ENCODE assay signal across 8 mouse cellular contexts in the genomic region with DNA sequence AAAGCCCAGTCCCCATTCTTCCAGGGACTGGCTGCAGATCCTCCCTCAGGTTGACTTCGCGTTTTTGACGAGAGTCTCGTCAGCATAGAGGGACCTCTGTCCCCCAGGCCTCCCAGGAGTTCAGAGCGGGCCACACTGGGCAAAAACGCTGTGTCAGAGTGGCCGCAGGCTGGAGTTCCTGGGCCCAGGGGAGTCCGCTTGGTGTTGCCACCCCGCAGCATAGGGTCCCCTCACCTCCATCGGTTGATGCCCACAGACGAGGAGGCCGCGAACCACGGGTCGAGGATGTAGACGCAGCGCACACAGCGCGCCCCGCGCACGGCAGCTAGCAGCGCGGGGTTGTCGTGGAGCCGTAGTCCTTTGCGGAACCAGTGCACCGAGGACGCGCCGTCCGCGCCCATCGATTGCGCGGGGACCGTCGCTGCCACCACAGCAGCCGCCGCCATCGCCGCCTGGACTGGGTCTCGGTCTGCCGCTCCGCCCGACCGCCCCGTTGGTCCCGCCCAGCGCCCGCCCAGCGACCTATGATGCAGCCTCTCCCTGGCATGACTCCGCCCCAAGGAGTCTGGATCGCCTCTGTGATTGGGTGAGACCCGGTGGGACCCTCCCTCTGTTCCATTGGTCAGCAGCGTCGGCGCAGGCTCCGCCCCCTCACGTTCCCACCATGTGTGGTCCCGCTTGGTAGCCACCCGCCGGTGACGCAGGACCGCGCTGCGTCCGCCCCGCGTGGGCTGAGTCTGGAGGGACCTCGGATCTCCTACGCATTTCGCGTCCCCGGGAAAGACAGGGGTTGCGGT. TPM values are rescaled to one million over a fixed set of nuclear protein-coding genes. Genes with fewer than 3 reads are reported as not detected.
DNase-seq lines count a peak whose midpoint lies in the region; ATAC-seq and TF ChIP-seq lines count a peak whose summit lies in the region.

A gene (minus strand): TSS at position 466 of the 797 bp plus-strand sequence.

- H3K4me3 ChIP-seq in MEL (ENCODE audit: control insufficient read depth in 1 of 2, insufficient read depth in 1 of 2, low read depth in 2 of 2, low read length in 2 of 2) = peak within 1 kb of the TSS; percentile 70 to 92
- peak within 1 kb of the TSS; percentile 88 for H3K4me3 ChIP-seq in cerebellum, adult 2 months (replicated peaks; ENCODE audit: insufficient read depth, low read depth, low read length)
- peak within 1 kb of the TSS; percentile 90 for H3K4me3 ChIP-seq in forebrain, postnatal 0 days (ENCODE audit: low read depth, low read length)
- peak within 1 kb of the TSS; percentile 92 for H3K4me3 ChIP-seq in lung, embryonic 15.5 days

- TF ChIP-seq RAD21 in MEL (IDR thresholded peaks at IDR 0.05; ENCODE audit: low read depth, low read length) = no peak

- TF ChIP-seq POLR2A in MEL (IDR thresholded peaks at IDR 0.05; ENCODE audit: control insufficient read depth in 1 of 2, insufficient read depth in 1 of 2, low read depth in 1 of 2, low read length in 2 of 2, poor library complexity in 1 of 2) = peak; percentile 82 to 92
- TF ChIP-seq POLR2A in cerebellum, adult 2 months (IDR thresholded peaks at IDR 0.05; ENCODE audit: borderline replicate concordance, insufficient read depth, low read length) = peak; percentile 88

- peak within 1 kb of the TSS; percentile 76 for H3K9ac ChIP-seq in MEL (ENCODE audit: control insufficient read depth, low read depth, low read length, poor library complexity, severe bottlenecking)
- peak within 1 kb of the TSS; percentile 88 for H3K9ac ChIP-seq in forebrain, postnatal 0 days
- peak within 1 kb of the TSS; percentile 82 for H3K9ac ChIP-seq in lung, embryonic 15.5 days

- H3K27ac ChIP-seq in MEL (ENCODE audit: control insufficient read depth, low read depth, low read length) = peak within 1 kb of the TSS; percentile 59
- H3K27ac ChIP-seq in cerebellum, adult 2 months (ENCODE audit: insufficient read depth, low read length) = peak within 1 kb of the TSS; percentile 80
- peak within 1 kb of the TSS; percentile 87 for H3K27ac ChIP-seq in forebrain, postnatal 0 days (ENCODE audit: low read depth, low read length)
- H3K27ac ChIP-seq in lung, embryonic 15.5 days = peak within 1 kb of the TSS; percentile 66

- under 1% methylated on average over 76 of the region's 76 CpGs for WGBS in cerebellum, adult 2 months
- WGBS in forebrain, postnatal 0 days = 2% methylated on average over 72 of the region's 76 CpGs
- under 1% methylated on average over 62 of the region's 76 CpGs for WGBS in lung, embryonic 15.5 days

- TF ChIP-seq CTCF in MEL (IDR thresholded peaks at IDR 0.05 in 2 of 3, conservative IDR thresholded peaks at IDR 0.05 in 1 of 3; ENCODE audit: control insufficient read depth in 1 of 3, insufficient read depth in 1 of 3, low read depth in 2 of 3, low read length in 3 of 3, poor library complexity in 1 of 3, severe bottlenecking in 1 of 3) = no peak
- TF ChIP-seq CTCF in cerebellum, adult 2 months (IDR thresholded peaks at IDR 0.05; ENCODE audit: borderline replicate concordance, insufficient read depth, low read depth, low read length) = no peak
- TF ChIP-seq CTCF in forebrain, postnatal 0 days (IDR thresholded peaks at IDR 0.05; ENCODE audit: low read depth) = no peak

- no peak for TF ChIP-seq EP300 in MEL (IDR thresholded peaks at IDR 0.05; ENCODE audit: low read depth in 1 of 2, low read length in 2 of 2)

- peaks cover 9 to 36% of the 10 kb centered on the region in 2 experiments for H3K4me1 ChIP-seq in MEL (ENCODE audit: control insufficient read depth in 1 of 2, insufficient read depth in 2 of 2, low read length in 2 of 2)
- H3K4me1 ChIP-seq in cerebellum, adult 2 months (ENCODE audit: control insufficient read depth, insufficient read depth, low read length) = peaks cover 14% of the 10 kb centered on the region; the same call in 1 of the 2 replicates
- H3K4me1 ChIP-seq in forebrain, postnatal 0 days (ENCODE audit: insufficient read depth) = peaks cover 30% of the 10 kb centered on the region
- peaks cover 55% of the 10 kb centered on the region for H3K4me1 ChIP-seq in lung, embryonic 15.5 days

- peaks cover 49% of the 10 kb centered on the region for H3K79me2 ChIP-seq in MEL (ENCODE audit: control insufficient read depth, insufficient read depth, low read length, poor library complexity)

- H3K9me3 ChIP-seq in MEL (replicated peaks; ENCODE audit: insufficient read depth, low read length) = no peaks in the 10 kb centered on the region
- H3K9me3 ChIP-seq in forebrain, postnatal 0 days (ENCODE audit: low read length) = no peaks in the 10 kb centered on the region
- H3K9me3 ChIP-seq in lung, embryonic 15.5 days = no peaks in the 10 kb centered on the region

- peak; percentile 97 for ATAC-seq in forebrain, postnatal 0 days
- ATAC-seq in lung, embryonic 15.5 days (ENCODE audit: borderline replicate concordance, extremely low read depth, low FRiP score, low TSS enrichment) = peak; percentile 98

- H3K36me3 ChIP-seq in MEL (ENCODE audit: control insufficient read depth in 1 of 2, insufficient read depth in 2 of 2, low read length in 2 of 2) = peaks cover 0 to 23% of the 10 kb centered on the region in 2 experiments; a peak in 3 of 4 replicates
- H3K36me3 ChIP-seq in forebrain, postnatal 0 days (ENCODE audit: insufficient read depth) = no peaks in the 10 kb centered on the region
- no peaks in the 10 kb centered on the region for H3K36me3 ChIP-seq in lung, embryonic 15.5 days

- no peaks in the 10 kb centered on the region for H3K27me3 ChIP-seq in MEL (ENCODE audit: control insufficient read depth in 1 of 2, insufficient read depth in 2 of 2, low read length in 2 of 2)
- no peaks in the 10 kb centered on the region for H3K27me3 ChIP-seq in cerebellum, adult 2 months (ENCODE audit: control insufficient read depth, insufficient read depth, low read length)
- no peaks in the 10 kb centered on the region for H3K27me3 ChIP-seq in forebrain, postnatal 0 days (ENCODE audit: insufficient read depth, low read length)
- H3K27me3 ChIP-seq in lung, embryonic 15.5 days = no peaks in the 10 kb centered on the region

- peak; percentile 98 for DNase-seq in MEL (ENCODE audit: low read depth, low spot score)
- DNase-seq in cerebellum, adult 2 months = peak; percentile 99 to 100
- peak; percentile 99 for DNase-seq in forebrain, postnatal 0 days
- peak; percentile 99 for DNase-seq in heart, postnatal 4 days
- peak; percentile 99 for DNase-seq in layer of hippocampus, adult 8-10 months (ENCODE audit: low spot score in 2 of 2)
- peak; percentile 98 for DNase-seq in ovary, adult 18-20 months (ENCODE audit: low spot score)
- DNase-seq in thymus, postnatal 0 days (ENCODE audit: low spot score) = peak; percentile 98

- H3K4me2 ChIP-seq in forebrain, postnatal 0 days (ENCODE audit: low read depth) = peak within 1 kb of the TSS; percentile 81
- H3K4me2 ChIP-seq in lung, embryonic 15.5 days = peak within 1 kb of the TSS; percentile 84

TF ChIP-seq in MEL, 35 proteins besides CTCF, POLR2A, EP300 and RAD21:
- TF ChIP-seq TCF12 (IDR thresholded peaks at IDR 0.05; ENCODE audit: low read depth, low read length) = peak; percentile 29; the same call in 1 of the 2 replicates
- TF ChIP-seq NELFE (IDR thresholded peaks at IDR 0.05; ENCODE audit: low read depth, low read length) = peak; percentile 93
- TF ChIP-seq SIN3A (IDR thresholded peaks at IDR 0.05; ENCODE audit: low read length) = peak; percentile 81
- TF ChIP-seq POLR2AphosphoS2 (IDR thresholded peaks at IDR 0.05; ENCODE audit: low read length) = peak; percentile 85; the same call in 1 of the 2 replicates
- TF ChIP-seq HCFC1 (IDR thresholded peaks at IDR 0.05; ENCODE audit: low read depth, low read length) = peak; percentile 46
- TF ChIP-seq ELF1 (IDR thresholded peaks at IDR 0.05; ENCODE audit: low read depth, low read length) = no peak
- peak; percentile 59; the same call in 1 of the 2 replicates for TF ChIP-seq ETS1 (IDR thresholded peaks at IDR 0.05; ENCODE audit: low read depth, low read length)
- TF ChIP-seq USF1 (IDR thresholded peaks at IDR 0.05; ENCODE audit: low read depth, low read length) = peak; percentile 47
- peak; percentile 83 for TF ChIP-seq MAX (IDR thresholded peaks at IDR 0.05; ENCODE audit: low read length)
- TF ChIP-seq MYC (IDR thresholded peaks at IDR 0.05; ENCODE audit: low read depth, low read length) = peak; percentile 19; the same call in 1 of the 2 replicates
- TF ChIP-seq RCOR1 (IDR thresholded peaks at IDR 0.05; ENCODE audit: low read depth, low read length) = no peak
- TF ChIP-seq BHLHE40 (IDR thresholded peaks at IDR 0.05; ENCODE audit: borderline replicate concordance, low read depth, low read length) = peak; percentile 97
- TF ChIP-seq CHD2 (IDR thresholded peaks at IDR 0.05; ENCODE audit: low read length) = peak; percentile 89
- no peak for TF ChIP-seq SMC3 (IDR thresholded peaks at IDR 0.05; ENCODE audit: low read depth, low read length)
- no peak for TF ChIP-seq ZKSCAN1 (IDR thresholded peaks at IDR 0.05; ENCODE audit: low read depth, low read length)
- TF ChIP-seq MXI1 (IDR thresholded peaks at IDR 0.05; ENCODE audit: low read depth, low read length) = peak; percentile 90; the same call in 1 of the 2 replicates
- peak; percentile 92 for TF ChIP-seq ZMIZ1 (IDR thresholded peaks at IDR 0.05; ENCODE audit: low read depth, low read length)
- peak; percentile 64; the same call in 1 of the 2 replicates for TF ChIP-seq MAZ (IDR thresholded peaks at IDR 0.05; ENCODE audit: low read depth, low read length)
- peak; percentile 61; the same call in 1 of the 2 replicates for TF ChIP-seq NRF1 (IDR thresholded peaks at IDR 0.05; ENCODE audit: insufficient read depth, low read depth, low read length, poor library complexity, severe bottlenecking)

RNA-seq across cellular contexts. Expression of the gene that starts here (rescaled TPM):
- total RNA-seq in MEL (2012; rRNA removed) = 13.3 and 16.4 TPM in 2 replicates
- polyA plus RNA-seq in MEL (2012; ENCODE audit: insufficient read depth in 1 of 2, insufficient read length in 2 of 2, low read depth in 1 of 2, low replicate concordance in 2 of 2, missing spikeins in 1 of 2) = 10 to 100 TPM in 1 of 2 experiments, not detected in 1; 36.2 TPM
- polyA plus RNA-seq in cerebellum, adult 2 months (2012; rRNA removed) = 79.4 and 81.8 TPM in 2 replicates
- total RNA-seq in forebrain, postnatal 0 days (2014; rRNA removed) = 26.5 and 36.7 TPM in 2 replicates
- polyA plus RNA-seq in forebrain, postnatal 0 days (2015; fragmentation: Nextera tagmentation; extraction: Ambion mirVana) = 28.5 and 43.2 TPM in 2 replicates
- total RNA-seq in heart, postnatal 4 days (2021) = 10 to 100 TPM; 28.5 TPM
- 100 to 1,000 TPM; 105 to 117 (median 110) TPM for total RNA-seq in layer of hippocampus, adult 8-10 months (2022)
- 23.6 and 25.7 TPM in 2 replicates for polyA plus RNA-seq in lung, embryonic 15.5 days (2015; fragmentation: Nextera tagmentation; extraction: Ambion mirVana)
- 10.9 and 13.0 TPM in 2 replicates for polyA plus RNA-seq in thymus, postnatal 0 days (2015; fragmentation: Nextera tagmentation; extraction: Ambion mirVana)

Comparison
In these comparisons a context has a peak if more than half of its experiments do, and no peak if none do; other contexts are left out.
1. Peak in every context shown above with its lines: DNase-seq, ATAC-seq, H3K4me3 ChIP-seq and H3K27ac ChIP-seq.